Mouse (Mus musculus) small intestine, adult 2 months (tissue): ENCODE measurements around the gene Lyg1.

Experiments
- CTCF ChIP-seq: fragments of 200-500 bp; IDR thresholded peaks from 2 replicates; pipeline ENCODE4 v1.5.1; 2012; ENCODE audit warnings: low read depth, mild to moderate bottlenecking, control low read depth, inconsistent platforms, low read length, moderate library complexity, mixed read lengths; ENCODE audit not compliant: insufficient replicate concordance, insufficient read length; ENCODE audit errors: extremely low read depth
- POLR2A ChIP-seq: fragments of 200-500 bp; IDR thresholded peaks from 2 replicates; pipeline ENCODE4 v1.6.1; 2012; ENCODE audit warnings: low read depth, mild to moderate bottlenecking, control low read depth, inconsistent platforms, low read length, moderate library complexity

DNA sequence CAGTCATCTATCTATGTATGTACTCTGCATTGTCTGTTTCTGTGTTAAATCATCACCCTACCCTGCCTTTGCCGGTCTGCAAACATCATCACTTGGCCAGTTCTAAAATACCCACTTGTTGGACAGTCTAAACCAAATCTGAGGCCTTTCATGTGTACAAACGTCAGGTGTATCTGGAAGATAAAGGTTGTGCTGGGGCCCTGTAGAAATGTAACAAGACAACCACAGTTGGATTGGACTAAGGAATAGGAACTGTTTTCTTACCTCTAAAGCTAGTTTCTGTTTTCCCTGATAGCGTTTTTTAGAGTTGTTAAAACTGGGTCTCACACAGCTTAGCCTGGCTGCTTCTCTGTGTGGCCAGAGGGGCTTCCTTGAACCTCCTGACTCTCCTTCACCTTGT, 42.0 kb upstream of the Lyg1 start:
- TF ChIP-seq CTCF, result no peak
- TF ChIP-seq POLR2A, result no peak
